Mouse (Mus musculus) CH12.LX (cell line): ENCODE measurements around the gene Gm10324. TPM values are rescaled to one million over a fixed set of nuclear protein-coding genes. Genes with fewer than 3 reads are reported as not detected.
"Not testable (repeated sequence)": the region's sequence is repeated elsewhere in the genome, so short reads cannot be mapped to it uniquely, and the experiment has no call there.

ENCODE experiments used
- DNase-seq: peaks from one replicate; pipeline ENCODE4 v3.0.0-alpha.2; 2013; ENCODE audit errors: extremely low read depth
- H3K27ac ChIP-seq: 2 replicates; pipeline ENCODE4 v1.5.1; 2012; ENCODE audit warnings: low read depth, mild to moderate bottlenecking, control low read depth, moderate library complexity; ENCODE audit not compliant: insufficient read depth
- H3K27me3 ChIP-seq: replicated peaks from 2 replicates; pipeline ENCODE3; 2012; ENCODE audit warnings: inconsistent platforms
- H3K36me3 ChIP-seq, 2 experiments: replicated peaks in 1 of 2; 2 replicates each; pipeline versions ENCODE3 to v1.6.1; 2012; ENCODE audit warnings: inconsistent platforms in 1 of 2, low read length in 1 of 2, mild to moderate bottlenecking in 1 of 2, mixed read lengths in 1 of 2, moderate library complexity in 1 of 2; ENCODE audit not compliant: control insufficient read depth in 1 of 2, insufficient read depth in 1 of 2
- H3K4me1 ChIP-seq, 2 experiments: 2 replicates each; pipeline ENCODE4 v1.6.1; 2012; ENCODE audit warnings: inconsistent platforms in 1 of 2, moderate library complexity in 1 of 2; ENCODE audit not compliant: insufficient read depth in 2 of 2, control insufficient read depth in 1 of 2
- H3K4me2 ChIP-seq: 2 replicates; pipeline ENCODE4 v1.6.1; 2012; ENCODE audit warnings: low read depth, mild to moderate bottlenecking, control low read depth; ENCODE audit not compliant: poor library complexity, insufficient read depth, severe bottlenecking
- H3K4me3 ChIP-seq, 3 experiments: fragments of 150-350 bp in 1 of 3; sonication (generic) in 1 of 3; replicated peaks in 1 of 3; 2 replicates each; pipeline versions ENCODE3 to v1.5.1; 2011 to 2012; ENCODE audit warnings: low read depth in 2 of 3, low read length in 2 of 3, mild to moderate bottlenecking in 2 of 3, moderate library complexity in 2 of 3, control low read depth in 1 of 3, improper control_type of control experiment in 1 of 3, inconsistent platforms in 1 of 3, mixed read lengths in 1 of 3; ENCODE audit not compliant: poor library complexity in 1 of 3
- H3K79me2 ChIP-seq: replicated peaks from 2 replicates; pipeline ENCODE4 v1.6.1; 2012; ENCODE audit warnings: mild to moderate bottlenecking, moderate library complexity; ENCODE audit not compliant: control insufficient read depth, poor library complexity, insufficient read depth, severe bottlenecking; ENCODE audit errors: extremely low read depth
- H3K9ac ChIP-seq: 2 replicates; pipeline ENCODE4 v1.6.1; 2012; ENCODE audit warnings: low read depth, mild to moderate bottlenecking, control low read depth, moderate library complexity; ENCODE audit not compliant: insufficient read depth
- H3K9me3 ChIP-seq: replicated peaks from 2 replicates; pipeline ENCODE3; 2012; ENCODE audit warnings: low read length, inconsistent platforms, mixed read lengths
- dilution Hi-C: fragments of 300-500 bp; cut with MboI; formaldehyde crosslinking; loops from 2 replicates; pipeline ENCODE4 v1.14.3; 2020; ENCODE audit warnings: low sequenced_read_pairs; ENCODE audit not compliant: extremely low pct_unique_long_range_greater_than_20kb, extremely low pct_ligation_motif_present
- in situ Hi-C: fragments of 300-500 bp; cut with MboI; formaldehyde crosslinking; loops from 3 replicates; pipeline ENCODE4 v1.14.3; 2019; ENCODE audit warnings: low sequenced_read_pairs, low pct_ligation_motif_present, low pct_unique_long_range_greater_than_20kb, mixed read lengths
- polyA plus RNA-seq: library from polyadenylated mRNA; unstranded; fragments of >175 nt; gene quantifications from 2 replicates; pipeline ENCODE4 v1.2.1, GENCODE M21; 2012; ENCODE audit warnings: low read depth; ENCODE audit not compliant: insufficient read length
- total RNA-seq, 2 experiments: library from RNA; depleted of rRNA; stranded (reverse); fragments of 300-350 nt in 1 of 2; fragments of >200 nt in 1 of 2; gene quantifications; 2 replicates each; pipeline ENCODE4 v1.2.3; 2012 to 2014

Gm10324 gene
- total RNA-seq (2012; rRNA removed) = not detected in 2 replicates
- total RNA-seq (2014; rRNA removed) = not detected in 2 replicates
- not detected in 2 replicates for polyA plus RNA-seq

- H3K4me3 ChIP-seq, H3K79me2 ChIP-seq, dilution Hi-C loops, DNase-seq, H3K4me1 ChIP-seq, H3K9ac ChIP-seq, in situ Hi-C loops, H3K4me2 ChIP-seq, H3K27ac ChIP-seq, H3K9me3 ChIP-seq, H3K27me3 ChIP-seq, H3K36me3 ChIP-seq: not testable (repeated sequence)
Measured at GRCm38 (mm10) chr13:66119247-66119646, at the start of gene Gm10324. Gene Gm10324 (plus strand): TSS chr13:66119547.

Other genes starting within 250 kb of the Gm10324 start
- not detected in 2 replicates for gene Gm10772, start 108.0 kb downstream of the Gm10324 start, total RNA-seq (2012; rRNA removed)
- gene Gm10772, start 108.0 kb downstream of the Gm10324 start, total RNA-seq (2014; rRNA removed) = not detected in 2 replicates
- not detected in 2 replicates for gene Gm10772, start 108.0 kb downstream of the Gm10324 start, polyA plus RNA-seq